Mouse (Mus musculus) MEL (cell line): ENCODE results near the gene Sh3rf1. TPM values are rescaled to one million over a fixed set of nuclear protein-coding genes. Genes with fewer than 3 reads are reported as not detected.

Source experiments
- DNase-seq: peaks from one replicate; pipeline ENCODE4 v3.0.0; 2011; ENCODE audit warnings: low read depth, low spot score
- H3K27ac ChIP-seq: 2 replicates; pipeline ENCODE4 v1.5.1; 2012; ENCODE audit warnings: low read depth, mild to moderate bottlenecking, control low read depth, low read length, moderate library complexity; ENCODE audit not compliant: control insufficient read depth
- H3K27me3 ChIP-seq, 2 experiments: fragments of 150-350 bp in 1 of 2; sonication (generic) in 1 of 2; 2 replicates each; pipeline ENCODE4 v1.6.1; 2012; ENCODE audit warnings: low read length in 2 of 2, mild to moderate bottlenecking in 2 of 2, improper control_type of control experiment in 1 of 2, moderate library complexity in 1 of 2; ENCODE audit not compliant: insufficient read depth in 2 of 2, control insufficient read depth in 1 of 2
- H3K36me3 ChIP-seq, 2 experiments: 2 replicates each; pipeline ENCODE4 v1.6.1; 2012 to 2014; ENCODE audit warnings: low read length in 2 of 2, improper control_type of control experiment in 1 of 2, inconsistent platforms in 1 of 2, mild to moderate bottlenecking in 1 of 2; ENCODE audit not compliant: insufficient read depth in 2 of 2, control insufficient read depth in 1 of 2
- H3K4me1 ChIP-seq, 2 experiments: fragments of 150-350 bp in 1 of 2; sonication (generic) in 1 of 2; 2 replicates each; pipeline ENCODE4 v1.6.1; 2012; ENCODE audit warnings: low read length in 2 of 2, improper control_type of control experiment in 1 of 2, mild to moderate bottlenecking in 1 of 2; ENCODE audit not compliant: insufficient read depth in 2 of 2, control insufficient read depth in 1 of 2
- H3K4me3 ChIP-seq, 2 experiments: fragments of 150-350 bp in 1 of 2; sonication (generic) in 1 of 2; 2 replicates each; pipeline ENCODE4 v1.5.1; 2012; ENCODE audit warnings: low read depth in 2 of 2, low read length in 2 of 2, mild to moderate bottlenecking in 2 of 2, moderate library complexity in 2 of 2, control low read depth in 1 of 2, improper control_type of control experiment in 1 of 2; ENCODE audit not compliant: control insufficient read depth in 1 of 2, insufficient read depth in 1 of 2
- H3K79me2 ChIP-seq: 2 replicates; pipeline ENCODE4 v1.6.1; 2012; ENCODE audit warnings: mild to moderate bottlenecking, low read length, moderate library complexity; ENCODE audit not compliant: control insufficient read depth, poor library complexity, insufficient read depth
- H3K9ac ChIP-seq: 2 replicates; pipeline ENCODE4 v1.6.1; 2012; ENCODE audit warnings: low read depth, mild to moderate bottlenecking, control low read depth, low read length, moderate library complexity; ENCODE audit not compliant: control insufficient read depth, poor library complexity, severe bottlenecking
- H3K9me3 ChIP-seq: fragments of 150-350 bp; sonication (generic); replicated peaks from 2 replicates; pipeline ENCODE4 v1.6.1; 2012; ENCODE audit warnings: mild to moderate bottlenecking, low read length, improper control_type of control experiment, moderate library complexity; ENCODE audit not compliant: insufficient read depth
- CTCF ChIP-seq, 3 experiments: IDR thresholded peaks in 2 of 3; conservative IDR thresholded peaks in 1 of 3; 2 replicates each; pipeline ENCODE4 v1.5.1; 2011 to 2012; ENCODE audit warnings: low read length in 3 of 3, low read depth in 2 of 3, mild to moderate bottlenecking in 2 of 3, improper control_type of control experiment in 1 of 3, inconsistent platforms in 1 of 3, mixed read lengths in 1 of 3, moderate library complexity in 1 of 3; ENCODE audit not compliant: control insufficient read depth in 1 of 3, insufficient read depth in 1 of 3, poor library complexity in 1 of 3, severe bottlenecking in 1 of 3
- EP300 ChIP-seq, 2 experiments: IDR thresholded peaks; 2 replicates each; pipeline ENCODE4 v1.6.1; 2011; ENCODE audit warnings: improper control_type of control experiment in 2 of 2, low read length in 2 of 2, low read depth in 1 of 2, mild to moderate bottlenecking in 1 of 2
- GATA1 ChIP-seq: IDR thresholded peaks from 2 replicates; pipeline ENCODE4 v1.6.1; 2011; ENCODE audit warnings: low read depth, low read length, improper control_type of control experiment
- HCFC1 ChIP-seq: IDR thresholded peaks from 2 replicates; pipeline ENCODE4 v1.6.1; 2012; ENCODE audit warnings: low read depth, mild to moderate bottlenecking, inconsistent platforms, low read length, improper control_type of control experiment, moderate library complexity
- JUND ChIP-seq: IDR thresholded peaks from 2 replicates; pipeline ENCODE4 v1.6.1; 2011; ENCODE audit warnings: low read depth, mild to moderate bottlenecking, improper control_type of control experiment, low read length
- MAFK ChIP-seq: IDR thresholded peaks from 2 replicates; pipeline ENCODE4 v1.6.1; 2011; ENCODE audit warnings: low read depth, mild to moderate bottlenecking, low read length, improper control_type of control experiment, borderline replicate concordance
- MEF2A ChIP-seq: IDR thresholded peaks from 2 replicates; pipeline ENCODE4 v1.6.1; 2014; ENCODE audit warnings: low read depth, mild to moderate bottlenecking, inconsistent platforms, low read length, improper control_type of control experiment; ENCODE audit not compliant: poor library complexity, insufficient replicate concordance, severe bottlenecking; ENCODE audit errors: extremely low read depth
- MYB ChIP-seq: IDR thresholded peaks from 2 replicates; pipeline ENCODE4 v1.6.1; 2011; ENCODE audit warnings: mild to moderate bottlenecking, low read depth, low read length, improper control_type of control experiment
- NELFE ChIP-seq: IDR thresholded peaks from 2 replicates; pipeline ENCODE4 v1.6.1; 2011; ENCODE audit warnings: low read depth, low read length, improper control_type of control experiment
- POLR2AphosphoS2 ChIP-seq: IDR thresholded peaks from 2 replicates; pipeline ENCODE4 v1.6.1; 2011; ENCODE audit warnings: low read length, improper control_type of control experiment
- POLR2AphosphoS5 ChIP-seq: IDR thresholded peaks from 2 replicates; pipeline ENCODE4 v1.6.1; 2012; ENCODE audit warnings: low read depth, borderline replicate concordance, mild to moderate bottlenecking, inconsistent platforms, low read length, moderate library complexity, mixed read lengths
- RCOR1 ChIP-seq: IDR thresholded peaks from 2 replicates; pipeline ENCODE4 v1.6.1; 2012; ENCODE audit warnings: low read depth, mild to moderate bottlenecking, inconsistent platforms, low read length, improper control_type of control experiment
- TCF12 ChIP-seq: IDR thresholded peaks from 2 replicates; pipeline ENCODE4 v1.6.1; 2014; ENCODE audit warnings: low read depth, mild to moderate bottlenecking, inconsistent platforms, low read length, improper control_type of control experiment, moderate library complexity
- UBTF ChIP-seq: IDR thresholded peaks from 2 replicates; pipeline ENCODE4 v1.6.1; 2012; ENCODE audit warnings: low read depth, mild to moderate bottlenecking, inconsistent platforms, low read length, improper control_type of control experiment, moderate library complexity, borderline replicate concordance; ENCODE audit not compliant: insufficient read depth
- USF1 ChIP-seq: IDR thresholded peaks from 2 replicates; pipeline ENCODE4 v1.6.1; 2014; ENCODE audit warnings: low read depth, mild to moderate bottlenecking, inconsistent platforms, low read length, improper control_type of control experiment, moderate library complexity
- ZKSCAN1 ChIP-seq: IDR thresholded peaks from 2 replicates; pipeline ENCODE4 v1.6.1; 2012; ENCODE audit warnings: low read depth, mild to moderate bottlenecking, inconsistent platforms, low read length, improper control_type of control experiment, moderate library complexity
- ZMIZ1 ChIP-seq: IDR thresholded peaks from 2 replicates; pipeline ENCODE4 v1.6.1; 2012; ENCODE audit warnings: low read depth, mild to moderate bottlenecking, inconsistent platforms, low read length, improper control_type of control experiment, moderate library complexity
- polyA plus RNA-seq, 2 experiments: library from polyadenylated mRNA; stranded (reverse) in 1 of 2; unstranded in 1 of 2; fragments of >175 nt in 1 of 2; fragments of >200 nt in 1 of 2; gene quantifications; 2 replicates each; pipeline versions ENCODE4 v1.2.1 to v1.2.4; 2012; ENCODE audit warnings: low replicate concordance in 2 of 2, low read depth in 1 of 2; ENCODE audit not compliant: insufficient read length in 2 of 2, insufficient read depth in 1 of 2, missing spikeins in 1 of 2
- total RNA-seq: library from RNA; depleted of rRNA; stranded (reverse); fragments of 300-350 nt; gene quantifications from 2 replicates; pipeline ENCODE4 v1.2.3, GENCODE M21; 2012

Sh3rf1 gene
- total and polyA plus RNA-seq, 3 experiments: 1.5 to 5.9 TPM; not detected in 1

- TF ChIP-seq UBTF (no peak), GATA1 (no peak)
These were observed 77.8 kb downstream of the Sh3rf1 start (continued) for GRCm38 (mm10) chr8:61301298-61302028.

- Histone ChIP-seq H3K27me3 (no peaks in the 10 kb centered on the region), H3K9ac (no peak overlapping the region)
- no peak for DNase-seq
- TF ChIP-seq TCF12 (no peak), MYB (no peak), JUND (no peak), EP300 (IDR thresholded peaks at IDR 0.05; ENCODE audit: low read depth in 1 of 2, low read length in 2 of 2) (no peak), MEF2A (no peak), ZMIZ1 (no peak), CTCF (IDR thresholded peaks at IDR 0.05 in 2 of 3, conservative IDR thresholded peaks at IDR 0.05 in 1 of 3; ENCODE audit: control insufficient read depth in 1 of 3, insufficient read depth in 1 of 3, low read depth in 2 of 3, low read length in 3 of 3, poor library complexity in 1 of 3, severe bottlenecking in 1 of 3) (no peak), POLR2AphosphoS5 (no peak)
- TF ChIP-seq, all 39 proteins: peak for 0
- H3K9me3 ChIP-seq: no peaks in the 10 kb centered on the region
- no peak overlapping the region for H3K4me3 ChIP-seq
- H3K27ac ChIP-seq: no peak overlapping the region
- no peaks in the 10 kb centered on the region; a peak in 1 of 4 replicates for H3K4me1 ChIP-seq
- H3K79me2 ChIP-seq: no peaks in the 10 kb centered on the region
- H3K36me3 ChIP-seq: no peaks in the 10 kb centered on the region
These were observed 78.3 kb downstream of the Sh3rf1 start for GRCm38 (mm10) chr8:61302029-61302368.

GRCm38 (mm10) chr8:61305451-61306070 is 81.9 kb downstream of the Sh3rf1 start:
- Histone ChIP-seq H3K9ac (no peak overlapping the region), H3K36me3 (no peaks in the 10 kb centered on the region), H3K27me3 (no peaks in the 10 kb centered on the region), H3K4me1 (no peaks in the 10 kb centered on the region; a peak in 1 of 4 replicates), H3K9me3 (no peaks in the 10 kb centered on the region), H3K27ac (no peak overlapping the region), H3K79me2 (no peaks in the 10 kb centered on the region), H3K4me3 (no peak overlapping the region)
- DNase-seq: no peak
- TF ChIP-seq POLR2AphosphoS2 (no peak), JUND (no peak), NELFE (no peak), RCOR1 (no peak), CTCF (IDR thresholded peaks at IDR 0.05 in 2 of 3, conservative IDR thresholded peaks at IDR 0.05 in 1 of 3; ENCODE audit: control insufficient read depth in 1 of 3, insufficient read depth in 1 of 3, low read depth in 2 of 3, low read length in 3 of 3, poor library complexity in 1 of 3, severe bottlenecking in 1 of 3) (no peak), HCFC1 (no peak), ZKSCAN1 (no peak), MAFK (no peak), USF1 (no peak), EP300 (IDR thresholded peaks at IDR 0.05; ENCODE audit: low read depth in 1 of 2, low read length in 2 of 2) (no peak)
